In the genomic region with DNA sequence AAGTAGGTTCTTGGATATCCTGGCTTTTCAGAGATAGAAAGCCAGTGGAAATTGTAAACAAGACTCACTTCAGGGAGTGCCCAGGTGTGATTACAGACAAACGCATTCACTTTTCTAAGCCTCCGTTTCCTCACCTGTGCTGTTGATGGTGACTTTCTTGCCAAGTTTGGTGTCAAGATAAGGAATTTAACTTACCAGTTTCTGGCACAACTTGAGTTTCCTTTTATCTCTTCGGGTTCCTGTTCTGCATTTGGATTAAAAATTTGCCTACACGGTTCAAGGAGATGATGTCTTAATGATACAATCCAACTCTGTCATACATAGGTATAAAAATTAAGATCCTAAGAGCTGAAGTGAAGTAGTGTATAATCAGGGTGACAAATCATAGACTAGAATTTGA, we compare ENCODE assay signal across 26 mouse cellular contexts. TPM values are rescaled to one million over a fixed set of nuclear protein-coding genes. Genes with fewer than 3 reads are reported as not detected.
A peak's percentile ranks its signal among the peaks of the same experiment; 100 is the strongest.
DNase-seq lines count a peak whose midpoint lies in the region; ATAC-seq and TF ChIP-seq lines count a peak whose summit lies in the region.
"Had no signal": no experiment of that assay in that cellular context is flagged by ENCODE, and none has a peak within 500 bp of the region (broad histone marks: within the 10 kb centered on the region; RNA-seq: fewer than 3 reads in every experiment).

No protein-coding gene starts in this region.

- H3K4me3 ChIP-seq in hindbrain, embryonic 14.5 days (replicated peaks; ENCODE audit: low read length) = no peak overlapping the region
- H3K4me3 ChIP-seq in hindbrain, embryonic 12.5 days = no peak overlapping the region
- no peak overlapping the region for H3K4me3 ChIP-seq in liver, embryonic 13.5 days (replicated peaks)
- H3K4me3 ChIP-seq in liver, embryonic 11.5 days (ENCODE audit: low read depth, low read length) = no peak overlapping the region
- no peak overlapping the region for H3K4me3 ChIP-seq in CH12.LX (replicated peaks in 1 of 3; ENCODE audit: low read depth in 2 of 3, low read length in 2 of 3, poor library complexity in 1 of 3)
- H3K4me3 ChIP-seq in liver, embryonic 14.5 days (ENCODE audit: insufficient read depth in 1 of 2, low read depth in 2 of 2, low read length in 2 of 2) = no peak overlapping the region
- H3K4me3 ChIP-seq in kidney, embryonic 15.5 days (replicated peaks) = no peak overlapping the region
- H3K4me3 ChIP-seq: heart, adult 2 months; heart, embryonic 15.5 days had no signal

- 94% methylated on average over 4 of the region's 4 CpGs for WGBS in hindbrain, embryonic 14.5 days
- WGBS in hindbrain, embryonic 12.5 days = 95% methylated on average over 4 of the region's 4 CpGs
- 66% methylated on average over 4 of the region's 4 CpGs for WGBS in liver, embryonic 13.5 days (ENCODE audit: insufficient replicate concordance)
- WGBS in liver, embryonic 11.5 days = 80% methylated on average over 4 of the region's 4 CpGs
- WGBS in liver, embryonic 14.5 days (ENCODE audit: insufficient replicate concordance) = 65% methylated on average over 4 of the region's 4 CpGs
- WGBS in kidney, embryonic 15.5 days = 91% methylated on average over 4 of the region's 4 CpGs

- no peak for TF ChIP-seq POLR2A in CH12.LX (IDR thresholded peaks at IDR 0.05; ENCODE audit: low read depth, low read length)

- peaks cover 4% of the 10 kb centered on the region; the same call in 1 of the 2 replicates for H3K36me3 ChIP-seq in hindbrain, embryonic 14.5 days (replicated peaks; ENCODE audit: control insufficient read depth, insufficient read depth)
- no peaks in the 10 kb centered on the region for H3K36me3 ChIP-seq in hindbrain, embryonic 12.5 days
- H3K36me3 ChIP-seq in liver, embryonic 13.5 days = peaks cover 11% of the 10 kb centered on the region; the same call in 1 of the 2 replicates
- no peaks in the 10 kb centered on the region for H3K36me3 ChIP-seq in liver, embryonic 11.5 days (ENCODE audit: control insufficient read depth, insufficient read depth, low read length)
- H3K36me3 ChIP-seq in CH12.LX (replicated peaks in 1 of 2; ENCODE audit: control insufficient read depth in 1 of 2, insufficient read depth in 1 of 2, low read length in 1 of 2) = peaks cover 4 to 20% of the 10 kb centered on the region in 2 experiments
- H3K36me3 ChIP-seq in liver, embryonic 14.5 days (replicated peaks; ENCODE audit: control insufficient read depth, insufficient read depth, low read depth) = peaks cover 3% of the 10 kb centered on the region
- peaks cover 10% of the 10 kb centered on the region for H3K36me3 ChIP-seq in kidney, embryonic 15.5 days

- H3K27ac ChIP-seq in hindbrain, embryonic 14.5 days = no peak overlapping the region
- no peak overlapping the region for H3K27ac ChIP-seq in hindbrain, embryonic 12.5 days
- no peak overlapping the region for H3K27ac ChIP-seq in liver, embryonic 13.5 days
- no peak overlapping the region for H3K27ac ChIP-seq in liver, embryonic 11.5 days (ENCODE audit: low read depth, low read length)
- no peak overlapping the region for H3K27ac ChIP-seq in CH12.LX (ENCODE audit: insufficient read depth, low read depth)
- no peak overlapping the region for H3K27ac ChIP-seq in liver, embryonic 14.5 days
- no peak overlapping the region for H3K27ac ChIP-seq in kidney, embryonic 15.5 days
- H3K27ac ChIP-seq: embryonic facial prominence, embryonic 10.5 days; heart, adult 2 months; heart, embryonic 15.5 days; limb, embryonic 13.5 days; stomach, embryonic 15.5 days had no signal

- DNase-seq in hindbrain, embryonic 14.5 days (ENCODE audit: low spot score) = no peak
- no peak for DNase-seq in liver, embryonic 13.5 days
- no peak for DNase-seq in liver, embryonic 11.5 days (ENCODE audit: low spot score)
- DNase-seq in CH12.LX (ENCODE audit: extremely low read depth) = no peak
- DNase-seq in liver, embryonic 14.5 days (ENCODE audit: low read depth in 3 of 3, low spot score in 3 of 3) = no peak
- DNase-seq in spleen, postnatal 10 days (ENCODE audit: low spot score in 2 of 2) = no peak
- DNase-seq: adrenal gland, adult 8-10 months; B cell, adult 2 months; cerebellum, adult 11-12 months; cerebellum, postnatal 10 days; gastrocnemius, postnatal 36 days; heart, adult 2 months; heart, postnatal 36 days; kidney, adult 11 months; layer of hippocampus, adult 9-11 months; lung, adult 2 months; lung, postnatal 14 days; right cerebral cortex, postnatal 4 days; thymus, adult 2 months had no signal

- dilution Hi-C loops in CH12.LX (cut with MboI; ENCODE audit: extremely low pct_ligation_motif_present, extremely low pct_unique_long_range_greater_than_20kb, low sequenced_read_pairs) = no loop called here

- TF ChIP-seq CTCF in CH12.LX (conservative IDR thresholded peaks at IDR 0.05 in 1 of 2, IDR thresholded peaks at IDR 0.05 in 1 of 2; ENCODE audit: low read depth in 2 of 2, low read length in 2 of 2) = no peak
- no peak for TF ChIP-seq CTCF in liver, embryonic 14.5 days (IDR thresholded peaks at IDR 0.05; ENCODE audit: low read depth)

- peaks cover 26% of the 10 kb centered on the region for H3K4me1 ChIP-seq in hindbrain, embryonic 14.5 days (replicated peaks; ENCODE audit: control insufficient read depth, insufficient read depth, low read length)
- peaks cover 13% of the 10 kb centered on the region for H3K4me1 ChIP-seq in hindbrain, embryonic 12.5 days
- peaks cover 27% of the 10 kb centered on the region for H3K4me1 ChIP-seq in liver, embryonic 13.5 days (replicated peaks)
- H3K4me1 ChIP-seq in liver, embryonic 11.5 days (replicated peaks; ENCODE audit: control insufficient read depth, insufficient read depth, low read length) = peaks cover 5% of the 10 kb centered on the region; the same call in 1 of the 2 replicates
- peaks cover 0 to 27% of the 10 kb centered on the region in 2 experiments; a peak in 3 of 4 replicates for H3K4me1 ChIP-seq in CH12.LX (ENCODE audit: control insufficient read depth in 1 of 2, insufficient read depth in 2 of 2)
- H3K4me1 ChIP-seq in liver, embryonic 14.5 days (replicated peaks; ENCODE audit: control insufficient read depth in 2 of 2, insufficient read depth in 2 of 2, low read length in 1 of 2) = peaks cover 0 to 7% of the 10 kb centered on the region in 2 experiments; a peak in 2 of 4 replicates
- peaks cover 14% of the 10 kb centered on the region for H3K4me1 ChIP-seq in kidney, embryonic 15.5 days
- H3K4me1 ChIP-seq: stomach, embryonic 15.5 days had no signal

- H3K9me3 ChIP-seq in hindbrain, embryonic 14.5 days (ENCODE audit: control insufficient read depth, low read length) = no peaks in the 10 kb centered on the region
- H3K9me3 ChIP-seq in hindbrain, embryonic 12.5 days (replicated peaks) = no peaks in the 10 kb centered on the region
- no peaks in the 10 kb centered on the region for H3K9me3 ChIP-seq in liver, embryonic 13.5 days (replicated peaks)
- no peaks in the 10 kb centered on the region for H3K9me3 ChIP-seq in liver, embryonic 11.5 days (ENCODE audit: control insufficient read depth, low read length)
- no peaks in the 10 kb centered on the region for H3K9me3 ChIP-seq in CH12.LX (replicated peaks; ENCODE audit: low read length)
- H3K9me3 ChIP-seq in liver, embryonic 14.5 days (ENCODE audit: control insufficient read depth, low read length) = no peaks in the 10 kb centered on the region
- no peaks in the 10 kb centered on the region for H3K9me3 ChIP-seq in kidney, embryonic 15.5 days (replicated peaks)
- H3K9me3 ChIP-seq: embryonic facial prominence, embryonic 10.5 days; heart, embryonic 15.5 days; limb, embryonic 13.5 days; stomach, embryonic 15.5 days had no signal

- TF ChIP-seq RAD21 in CH12.LX (IDR thresholded peaks at IDR 0.05; ENCODE audit: low read depth, low read length) = no peak

- H3K27me3 ChIP-seq in hindbrain, embryonic 14.5 days (ENCODE audit: control insufficient read depth, insufficient read depth, low read length) = no peaks in the 10 kb centered on the region
- no peaks in the 10 kb centered on the region for H3K27me3 ChIP-seq in hindbrain, embryonic 12.5 days
- no peaks in the 10 kb centered on the region for H3K27me3 ChIP-seq in liver, embryonic 13.5 days
- no peaks in the 10 kb centered on the region for H3K27me3 ChIP-seq in liver, embryonic 11.5 days (replicated peaks; ENCODE audit: control insufficient read depth, insufficient read depth, low read length)
- no peaks in the 10 kb centered on the region for H3K27me3 ChIP-seq in CH12.LX (replicated peaks)
- H3K27me3 ChIP-seq in liver, embryonic 14.5 days (ENCODE audit: control insufficient read depth, insufficient read depth, low read length) = no peaks in the 10 kb centered on the region
- no peaks in the 10 kb centered on the region for H3K27me3 ChIP-seq in kidney, embryonic 15.5 days
- H3K27me3 ChIP-seq: heart, embryonic 15.5 days; limb, embryonic 13.5 days; stomach, embryonic 15.5 days had no signal

- H3K9ac ChIP-seq in hindbrain, embryonic 14.5 days = no peak overlapping the region
- no peak overlapping the region for H3K9ac ChIP-seq in hindbrain, embryonic 12.5 days
- H3K9ac ChIP-seq in liver, embryonic 13.5 days = no peak overlapping the region
- no peak overlapping the region for H3K9ac ChIP-seq in liver, embryonic 11.5 days (ENCODE audit: low read depth, low read length)
- no peak overlapping the region for H3K9ac ChIP-seq in CH12.LX (ENCODE audit: insufficient read depth, low read depth)
- H3K9ac ChIP-seq in liver, embryonic 14.5 days (replicated peaks) = no peak overlapping the region
- H3K9ac ChIP-seq in kidney, embryonic 15.5 days = no peak overlapping the region
- H3K9ac ChIP-seq: heart, embryonic 15.5 days; limb, embryonic 13.5 days; stomach, embryonic 15.5 days had no signal

- no peak for TF ChIP-seq EP300 in CH12.LX (IDR thresholded peaks at IDR 0.05; ENCODE audit: low read length)
- no peak for TF ChIP-seq EP300 in liver, embryonic 14.5 days (IDR thresholded peaks at IDR 0.05; ENCODE audit: low read depth)

- in situ Hi-C loops in CH12.LX (cut with MboI; ENCODE audit: low pct_ligation_motif_present, low pct_unique_long_range_greater_than_20kb, low sequenced_read_pairs) = no loop called here

- no peak for ATAC-seq in hindbrain, embryonic 14.5 days (ENCODE audit: low FRiP score)
- no peak for ATAC-seq in hindbrain, embryonic 12.5 days (ENCODE audit: low FRiP score)
- ATAC-seq in liver, embryonic 13.5 days (ENCODE audit: low read depth) = no peak
- ATAC-seq in liver, embryonic 11.5 days (replicated peaks; ENCODE audit: low FRiP score) = no peak
- ATAC-seq in liver, embryonic 14.5 days (ENCODE audit: insufficient read depth) = no peak
- ATAC-seq in kidney, embryonic 15.5 days (replicated peaks; ENCODE audit: low FRiP score) = no peak
- ATAC-seq: activated CD4-positive, CD25-positive, alpha-beta regulatory T cell, adult 4 months had no signal

- H3K79me2 ChIP-seq in CH12.LX (replicated peaks; ENCODE audit: control insufficient read depth, extremely low read depth, insufficient read depth, poor library complexity, severe bottlenecking) = peaks cover 23% of the 10 kb centered on the region

- H3K4me2 ChIP-seq in hindbrain, embryonic 14.5 days (replicated peaks) = peak overlapping the region; percentile 74
- H3K4me2 ChIP-seq in hindbrain, embryonic 12.5 days (replicated peaks) = no peak overlapping the region
- peak overlapping the region; percentile 78 for H3K4me2 ChIP-seq in liver, embryonic 13.5 days
- no peak overlapping the region for H3K4me2 ChIP-seq in liver, embryonic 11.5 days
- peak overlapping the region; percentile 6; the same call in 1 of the 2 replicates for H3K4me2 ChIP-seq in CH12.LX (ENCODE audit: insufficient read depth, low read depth, poor library complexity, severe bottlenecking)
- peak overlapping the region; percentile 91 for H3K4me2 ChIP-seq in liver, embryonic 14.5 days (ENCODE audit: low read depth)
- no peak overlapping the region for H3K4me2 ChIP-seq in kidney, embryonic 15.5 days

RNA-seq across cellular contexts. Expression of a gene that starts 2.4 kb away (rescaled TPM):
- 81.6 and 89.4 TPM in 2 replicates for polyA plus RNA-seq in hindbrain, embryonic 14.5 days (2014; fragmentation: Nextera tagmentation; extraction: Ambion mirVana)
- polyA plus RNA-seq in hindbrain, embryonic 12.5 days (2016; fragmentation: Nextera tagmentation; extraction: Ambion mirVana) = 79.0 and 86.6 TPM in 2 replicates
- polyA plus RNA-seq in liver, embryonic 13.5 days (2015; fragmentation: Nextera tagmentation; extraction: Ambion mirVana) = 38.9 and 48.0 TPM in 2 replicates
- polyA plus RNA-seq in liver, embryonic 11.5 days (2014; fragmentation: Nextera tagmentation; extraction: Ambion mirVana) = 75.1 and 78.7 TPM in 2 replicates
- total RNA-seq in CH12.LX (2012; rRNA removed) (25.4 and 29.5 TPM in 2 replicates), CH12.LX (2014; rRNA removed) (52.6 and 60.6 TPM in 2 replicates)
- 32.4 and 32.6 TPM in 2 replicates for polyA plus RNA-seq in CH12.LX (2012; ENCODE audit: insufficient read length, low read depth)
- polyA plus RNA-seq in liver, embryonic 14.5 days (2012; rRNA removed) = 10.2 and 16.9 TPM in 2 replicates
- 33.7 and 36.3 TPM in 2 replicates for polyA plus RNA-seq in liver, embryonic 14.5 days (2014; fragmentation: Nextera tagmentation; extraction: Ambion mirVana)
- polyA plus RNA-seq in kidney, embryonic 15.5 days (2015; fragmentation: Nextera tagmentation; extraction: Ambion mirVana) = 71.0 and 74.7 TPM in 2 replicates

Comparison
In these comparisons a context has a peak if more than half of its experiments do, and no peak if none do; other contexts are left out.
1. H3K4me2 ChIP-seq: peak in hindbrain, embryonic 14.5 days (single experiment), liver, embryonic 13.5 days (single experiment), CH12.LX (single experiment) and liver, embryonic 14.5 days (single experiment); none in hindbrain, embryonic 12.5 days (single experiment), liver, embryonic 11.5 days (single experiment) and kidney, embryonic 15.5 days (single experiment).